Mouse (Mus musculus) embryonic facial prominence, embryonic 13.5 days (tissue): ENCODE measurements at regions not wholly inside any gene's neighbourhood (a gene's known extent, or its start where the extent isn't known, plus 50 kb on each side); places are given as distances from the start of the nearest gene placed in this dataset.

Source experiments
- ATAC-seq: fragments of 200-750 bp; cut with Nextera tagmentation; 2 replicates; pipeline ENCODE4 v1.8.0; 2017; ENCODE audit warnings: low read depth; ENCODE audit not compliant: insufficient number of reproducible peaks, insufficient read depth, low FRiP score, low TSS enrichment
- H3K27ac ChIP-seq: fragments of 300-500 bp; sonication (generic); 2 replicates; pipeline ENCODE4 v1.5.1; 2015; ENCODE audit warnings: moderate library complexity, mild to moderate bottlenecking, inconsistent platforms
- H3K27me3 ChIP-seq: fragments of 300-500 bp; sonication (generic); 2 replicates; pipeline ENCODE4 v1.6.1; 2015; ENCODE audit warnings: mild to moderate bottlenecking, inconsistent platforms
- H3K36me3 ChIP-seq: fragments of 300-500 bp; sonication (generic); 2 replicates; pipeline ENCODE4 v1.6.1; 2015; ENCODE audit warnings: mild to moderate bottlenecking, inconsistent platforms
- H3K4me1 ChIP-seq: fragments of 300-500 bp; sonication (generic); 2 replicates; pipeline ENCODE4 v1.6.1; 2015; ENCODE audit warnings: inconsistent platforms
- H3K4me2 ChIP-seq: fragments of 300-500 bp; sonication (generic); 2 replicates; pipeline ENCODE4 v1.6.1; 2015; ENCODE audit warnings: moderate library complexity, mild to moderate bottlenecking, inconsistent platforms
- H3K4me3 ChIP-seq: fragments of 300-500 bp; sonication (generic); 2 replicates; pipeline ENCODE4 v1.5.1; 2015; ENCODE audit warnings: mild to moderate bottlenecking, inconsistent platforms
- H3K9ac ChIP-seq: fragments of 300-500 bp; sonication (generic); 2 replicates; pipeline ENCODE4 v1.6.1; 2015; ENCODE audit warnings: mild to moderate bottlenecking, inconsistent platforms
- H3K9me3 ChIP-seq: fragments of 300-500 bp; sonication (generic); 2 replicates; pipeline ENCODE4 v1.6.1; 2016; ENCODE audit warnings: inconsistent platforms
- WGBS: fragments of 180-500 bp; shearing (Covaris S2); methylation state at CpG from one replicate; pipeline ENCODE4 v1.1.7; 2015; ENCODE audit warnings: mixed read lengths; 5-methylcytosine and 5-hydroxymethylcytosine counted together

- H3K4me3 ChIP-seq, result no peak overlapping the region
- H3K9me3 ChIP-seq, result no peaks in the 10 kb centered on the region
- no peak overlapping the region for H3K4me2 ChIP-seq
- 51% methylated on average over 5 of the region's 5 CpGs for WGBS
- no peak for ATAC-seq
- no peaks in the 10 kb centered on the region for H3K36me3 ChIP-seq
- H3K9ac ChIP-seq, result no peak overlapping the region
- H3K27me3 ChIP-seq, result no peaks in the 10 kb centered on the region
- H3K27ac ChIP-seq, result no peak overlapping the region
- H3K4me1 ChIP-seq, result no peaks in the 10 kb centered on the region
These were observed 145.0 kb upstream of the Syt1 start for GRCm38 (mm10) chr10:109155768-109156167.

GRCm38 (mm10) chr10:109140421-109140938 is 129.7 kb upstream of the Syt1 start:
- no peaks in the 10 kb centered on the region for H3K4me1 ChIP-seq
- no peak for ATAC-seq
- no peak overlapping the region for H3K4me3 ChIP-seq
- 83% methylated on average over 7 of the region's 7 CpGs for WGBS
- no peak overlapping the region for H3K27ac ChIP-seq
- no peaks in the 10 kb centered on the region for H3K27me3 ChIP-seq
- no peak overlapping the region for H3K4me2 ChIP-seq
- H3K9ac ChIP-seq, result no peak overlapping the region
- no peaks in the 10 kb centered on the region for H3K36me3 ChIP-seq
- no peaks in the 10 kb centered on the region for H3K9me3 ChIP-seq

- H3K4me2 ChIP-seq, result no peak overlapping the region
- ATAC-seq, result no peak
- H3K27me3 ChIP-seq, result no peaks in the 10 kb centered on the region
- 63% methylated on average over 3 of the region's 3 CpGs for WGBS
- H3K9ac ChIP-seq, result no peak overlapping the region
- no peak overlapping the region for H3K27ac ChIP-seq
- H3K9me3 ChIP-seq, result no peaks in the 10 kb centered on the region
- H3K4me1 ChIP-seq, result no peaks in the 10 kb centered on the region
- H3K4me3 ChIP-seq, result no peak overlapping the region
- H3K36me3 ChIP-seq, result no peaks in the 10 kb centered on the region
These were observed 126.3 kb upstream of the Syt1 start for GRCm38 (mm10) chr10:109136763-109137732.

- no peak for ATAC-seq
- no peaks in the 10 kb centered on the region for H3K36me3 ChIP-seq
These were observed 123.7 kb upstream of the Syt1 start for GRCm38 (mm10) chr10:109134521-109134920.

GRCm38 (mm10) chr10:109132091-109132573 is 121.3 kb upstream of the Syt1 start:
- Histone ChIP-seq H3K27ac (no peak overlapping the region), H3K4me2 (no peak overlapping the region), H3K9ac (no peak overlapping the region), H3K4me3 (no peak overlapping the region), H3K9me3 (no peaks in the 10 kb centered on the region), H3K27me3 (no peaks in the 10 kb centered on the region), H3K36me3 (no peaks in the 10 kb centered on the region), H3K4me1 (no peaks in the 10 kb centered on the region)
- no peak for ATAC-seq
- 77% methylated on average over 8 of the region's 8 CpGs for WGBS

More at GRCm38 (mm10) chr10:109134521-109134920, 123.7 kb upstream of the Syt1 start:
- WGBS, result 89% methylated on average over 4 of the region's 4 CpGs
- Histone ChIP-seq H3K4me2 (no peak overlapping the region), H3K4me3 (no peak overlapping the region), H3K27ac (no peak overlapping the region), H3K9me3 (no peaks in the 10 kb centered on the region), H3K4me1 (no peaks in the 10 kb centered on the region), H3K27me3 (no peaks in the 10 kb centered on the region), H3K9ac (no peak overlapping the region)

GRCm38 (mm10) chr10:109129552-109130110 is 118.8 kb upstream of the Syt1 start:
- WGBS, result 87% methylated on average over 1 of the region's 1 CpGs
- Histone ChIP-seq H3K27ac (no peak overlapping the region), H3K4me3 (no peak overlapping the region), H3K4me1 (no peaks in the 10 kb centered on the region), H3K9me3 (no peaks in the 10 kb centered on the region), H3K9ac (no peak overlapping the region), H3K36me3 (no peaks in the 10 kb centered on the region), H3K27me3 (no peaks in the 10 kb centered on the region), H3K4me2 (no peak overlapping the region)
- ATAC-seq, result no peak

GRCm38 (mm10) chr10:109129068-109129467 is 118.3 kb upstream of the Syt1 start:
- no peak overlapping the region for H3K4me2 ChIP-seq
- 90% methylated on average over 3 of the region's 3 CpGs for WGBS
- ATAC-seq, result no peak
- H3K27me3 ChIP-seq, result no peaks in the 10 kb centered on the region
- H3K9ac ChIP-seq, result no peak overlapping the region
- no peaks in the 10 kb centered on the region for H3K36me3 ChIP-seq
- H3K27ac ChIP-seq, result no peak overlapping the region
- H3K4me3 ChIP-seq, result no peak overlapping the region
- no peaks in the 10 kb centered on the region for H3K4me1 ChIP-seq
- H3K9me3 ChIP-seq, result no peaks in the 10 kb centered on the region

- H3K27me3 ChIP-seq, result no peaks in the 10 kb centered on the region
- H3K4me3 ChIP-seq, result no peak overlapping the region
- H3K36me3 ChIP-seq, result no peaks in the 10 kb centered on the region
- H3K4me1 ChIP-seq, result no peaks in the 10 kb centered on the region
- 85% methylated on average over 2 of the region's 2 CpGs for WGBS
- H3K9ac ChIP-seq, result no peak overlapping the region
- no peak overlapping the region for H3K4me2 ChIP-seq
- ATAC-seq, result no peak
- H3K27ac ChIP-seq, result no peak overlapping the region
- H3K9me3 ChIP-seq, result no peaks in the 10 kb centered on the region
These were observed 115.9 kb upstream of the Syt1 start for GRCm38 (mm10) chr10:109126699-109127098.

GRCm38 (mm10) chr10:109117143-109117542 is 106.4 kb upstream of the Syt1 start:
- no peaks in the 10 kb centered on the region for H3K36me3 ChIP-seq
- H3K4me1 ChIP-seq, result no peaks in the 10 kb centered on the region
- no peaks in the 10 kb centered on the region for H3K9me3 ChIP-seq
- no peak overlapping the region for H3K27ac ChIP-seq
- no peaks in the 10 kb centered on the region for H3K27me3 ChIP-seq
- no peak overlapping the region for H3K4me3 ChIP-seq
- 83% methylated on average over 5 of the region's 5 CpGs for WGBS
- no peak overlapping the region for H3K9ac ChIP-seq
- no peak overlapping the region for H3K4me2 ChIP-seq
- ATAC-seq, result no peak

- H3K4me2 ChIP-seq, result no peak overlapping the region
- 84% methylated on average over 4 of the region's 4 CpGs for WGBS
- H3K4me1 ChIP-seq, result no peaks in the 10 kb centered on the region
- H3K36me3 ChIP-seq, result no peaks in the 10 kb centered on the region
- H3K27me3 ChIP-seq, result no peaks in the 10 kb centered on the region
- no peaks in the 10 kb centered on the region for H3K9me3 ChIP-seq
- no peak overlapping the region for H3K27ac ChIP-seq
- ATAC-seq, result no peak
- no peak overlapping the region for H3K4me3 ChIP-seq
- no peak overlapping the region for H3K9ac ChIP-seq
These were observed 104.3 kb upstream of the Syt1 start for GRCm38 (mm10) chr10:109115013-109115627.

GRCm38 (mm10) chr10:109105781-109106180 is 95.0 kb upstream of the Syt1 start:
- Histone ChIP-seq H3K36me3 (no peaks in the 10 kb centered on the region), H3K4me3 (no peak overlapping the region), H3K9me3 (no peaks in the 10 kb centered on the region), H3K9ac (no peak overlapping the region), H3K4me1 (no peaks in the 10 kb centered on the region), H3K4me2 (no peak overlapping the region), H3K27ac (no peak overlapping the region), H3K27me3 (no peaks in the 10 kb centered on the region)
- WGBS, result 74% methylated on average over 2 of the region's 2 CpGs
- no peak for ATAC-seq
